14 mouse cellular contexts compared by ENCODE assay signal in genomic region chr4:3228476-3228875, GRCm38 (mm10). TPM values are rescaled to one million over a fixed set of nuclear protein-coding genes. Genes with fewer than 3 reads are reported as not detected.
DNase-seq lines count a peak whose midpoint lies in the region; ATAC-seq and TF ChIP-seq lines count a peak whose summit lies in the region.
"Had no signal": no experiment of that assay in that cellular context is flagged by ENCODE, and none has a peak within 500 bp of the region (broad histone marks: within the 10 kb centered on the region; RNA-seq: fewer than 3 reads in every experiment).

No protein-coding gene starts in this region.

- no peak overlapping the region for H3K9ac ChIP-seq in hindbrain, embryonic 13.5 days
- no peak overlapping the region for H3K9ac ChIP-seq in hindbrain, embryonic 15.5 days
- H3K9ac ChIP-seq in midbrain, embryonic 13.5 days (replicated peaks) = no peak overlapping the region

- no peak for DNase-seq in hindbrain, embryonic 10.5 days (ENCODE audit: low spot score)
- peak; percentile 9 for DNase-seq in embryonic facial prominence, embryonic 10.5 days (ENCODE audit: low spot score)
- no peak for DNase-seq in ovary, adult 18-20 months (ENCODE audit: low spot score)
- DNase-seq in thymus, adult 2 months = no peak
- no peak for DNase-seq in cerebellum, postnatal 25 days
- DNase-seq: cerebellum, adult 18-20 months; heart, postnatal 14 days; lung, postnatal 10 days had no signal

- no peak overlapping the region for H3K4me2 ChIP-seq in hindbrain, embryonic 13.5 days
- no peak overlapping the region for H3K4me2 ChIP-seq in hindbrain, embryonic 15.5 days
- H3K4me2 ChIP-seq in midbrain, embryonic 13.5 days (replicated peaks) = no peak overlapping the region

- H3K9me3 ChIP-seq in hindbrain, embryonic 13.5 days = peaks cover 49% of the 10 kb centered on the region
- peaks cover 70% of the 10 kb centered on the region for H3K9me3 ChIP-seq in hindbrain, embryonic 10.5 days
- H3K9me3 ChIP-seq in embryonic facial prominence, embryonic 10.5 days = peaks cover 57% of the 10 kb centered on the region
- peaks cover 42% of the 10 kb centered on the region for H3K9me3 ChIP-seq in hindbrain, embryonic 15.5 days
- H3K9me3 ChIP-seq in midbrain, embryonic 13.5 days = peaks cover 26% of the 10 kb centered on the region

- TF ChIP-seq CTCF in thymus, adult 2 months (IDR thresholded peaks at IDR 0.05; ENCODE audit: borderline replicate concordance, control insufficient read depth, extremely low read depth, insufficient read depth, low read length, poor library complexity) = no peak

- ATAC-seq in hindbrain, embryonic 13.5 days (ENCODE audit: low FRiP score) = peak; percentile 36; the same call in 1 of the 2 replicates
- ATAC-seq in hindbrain, embryonic 15.5 days (ENCODE audit: low FRiP score, low read depth) = peak; percentile 20; the same call in 1 of the 2 replicates
- ATAC-seq in midbrain, embryonic 13.5 days = peak; percentile 41

- H3K27ac ChIP-seq in hindbrain, embryonic 13.5 days = no peak overlapping the region
- no peak overlapping the region for H3K27ac ChIP-seq in hindbrain, embryonic 10.5 days
- H3K27ac ChIP-seq in embryonic facial prominence, embryonic 10.5 days (replicated peaks) = no peak overlapping the region
- H3K27ac ChIP-seq in hindbrain, embryonic 15.5 days (replicated peaks) = no peak overlapping the region
- H3K27ac ChIP-seq in midbrain, embryonic 13.5 days = no peak overlapping the region
- no peak overlapping the region for H3K27ac ChIP-seq in thymus, adult 2 months (ENCODE audit: control insufficient read depth, insufficient read depth, low read length)
- H3K27ac ChIP-seq: forebrain, embryonic 10.5 days had no signal

- WGBS in hindbrain, embryonic 13.5 days = 66% methylated on average over 4 of the region's 4 CpGs
- WGBS in hindbrain, embryonic 10.5 days = 66% methylated on average over 4 of the region's 4 CpGs
- 68% methylated on average over 4 of the region's 4 CpGs for WGBS in embryonic facial prominence, embryonic 10.5 days
- 66% methylated on average over 4 of the region's 4 CpGs for WGBS in hindbrain, embryonic 15.5 days
- WGBS in midbrain, embryonic 13.5 days = 65% methylated on average over 4 of the region's 4 CpGs
- 76% methylated on average over 4 of the region's 4 CpGs for WGBS in thymus, adult 2 months

- H3K4me1 ChIP-seq in hindbrain, embryonic 13.5 days (replicated peaks) = peaks cover 3% of the 10 kb centered on the region; the same call in 1 of the 2 replicates
- H3K4me1 ChIP-seq in hindbrain, embryonic 10.5 days (replicated peaks) = peaks cover 7% of the 10 kb centered on the region
- peaks cover 5% of the 10 kb centered on the region; the same call in 1 of the 2 replicates for H3K4me1 ChIP-seq in embryonic facial prominence, embryonic 10.5 days
- H3K4me1 ChIP-seq in hindbrain, embryonic 15.5 days (replicated peaks) = 0 out of 2 replicates have a peak, but pooled peaks cover 2% of the 10 kb centered on the region
- H3K4me1 ChIP-seq in midbrain, embryonic 13.5 days (replicated peaks) = no peaks in the 10 kb centered on the region
- H3K4me1 ChIP-seq in thymus, adult 2 months (replicated peaks; ENCODE audit: control insufficient read depth, insufficient read depth, low read length) = no peaks in the 10 kb centered on the region

- no peaks in the 10 kb centered on the region for H3K36me3 ChIP-seq in hindbrain, embryonic 13.5 days
- H3K36me3 ChIP-seq in hindbrain, embryonic 10.5 days = no peaks in the 10 kb centered on the region
- H3K36me3 ChIP-seq in embryonic facial prominence, embryonic 10.5 days (replicated peaks) = no peaks in the 10 kb centered on the region
- H3K36me3 ChIP-seq in hindbrain, embryonic 15.5 days = no peaks in the 10 kb centered on the region
- H3K36me3 ChIP-seq in midbrain, embryonic 13.5 days = no peaks in the 10 kb centered on the region
- no peaks in the 10 kb centered on the region for H3K36me3 ChIP-seq in thymus, adult 2 months (ENCODE audit: control insufficient read depth, insufficient read depth, low read length)
- H3K36me3 ChIP-seq: forebrain, embryonic 10.5 days had no signal

- no peak for TF ChIP-seq POLR2A in thymus, adult 2 months (IDR thresholded peaks at IDR 0.05; ENCODE audit: control insufficient read depth, extremely low read depth, insufficient read depth, low read length, poor library complexity)

- no peaks in the 10 kb centered on the region for H3K27me3 ChIP-seq in hindbrain, embryonic 13.5 days
- H3K27me3 ChIP-seq in hindbrain, embryonic 10.5 days (ENCODE audit: insufficient read depth, poor library complexity, severe bottlenecking) = peaks cover 8% of the 10 kb centered on the region; the same call in 1 of the 2 replicates
- peaks cover 8% of the 10 kb centered on the region for H3K27me3 ChIP-seq in embryonic facial prominence, embryonic 10.5 days (replicated peaks; ENCODE audit: low read depth, poor library complexity, severe bottlenecking)
- no peaks in the 10 kb centered on the region for H3K27me3 ChIP-seq in hindbrain, embryonic 15.5 days
- H3K27me3 ChIP-seq in midbrain, embryonic 13.5 days = 0 out of 2 replicates have a peak, but pooled peaks cover 2% of the 10 kb centered on the region
- H3K27me3 ChIP-seq in thymus, adult 2 months (ENCODE audit: control insufficient read depth, insufficient read depth, low read length) = no peaks in the 10 kb centered on the region

- H3K4me3 ChIP-seq in hindbrain, embryonic 13.5 days = no peak overlapping the region
- H3K4me3 ChIP-seq in hindbrain, embryonic 10.5 days = no peak overlapping the region
- no peak overlapping the region for H3K4me3 ChIP-seq in embryonic facial prominence, embryonic 10.5 days
- no peak overlapping the region for H3K4me3 ChIP-seq in hindbrain, embryonic 15.5 days
- H3K4me3 ChIP-seq in midbrain, embryonic 13.5 days (replicated peaks) = no peak overlapping the region
- H3K4me3 ChIP-seq in thymus, adult 2 months (ENCODE audit: control insufficient read depth, insufficient read depth, low read length) = no peak overlapping the region
- H3K4me3 ChIP-seq: forebrain, embryonic 10.5 days had no signal

RNA-seq across cellular contexts. Expression of gene Vmn1r3, which starts 43.3 kb away (rescaled TPM):
- not detected in 2 replicates for polyA plus RNA-seq in hindbrain, embryonic 13.5 days (2015; fragmentation: Nextera tagmentation; extraction: Ambion mirVana)
- not detected in 2 replicates for polyA plus RNA-seq in hindbrain, embryonic 10.5 days (2016; fragmentation: Nextera tagmentation; extraction: Ambion mirVana)
- not detected in 2 replicates for polyA plus RNA-seq in embryonic facial prominence, embryonic 10.5 days (2016; fragmentation: Nextera tagmentation; extraction: Ambion mirVana)
- not detected in 2 replicates for polyA plus RNA-seq in hindbrain, embryonic 15.5 days (2015; fragmentation: Nextera tagmentation; extraction: Ambion mirVana)
- not detected in 2 replicates for polyA plus RNA-seq in midbrain, embryonic 13.5 days (2015; fragmentation: Nextera tagmentation; extraction: Ambion mirVana)
- 0.09 TPM in 1 of 2 replicates, not detected in the other for polyA plus RNA-seq in thymus, adult 2 months (2012; rRNA removed)
- polyA plus RNA-seq: forebrain, embryonic 10.5 days; neural tube, embryonic 14.5 days; spleen, adult 2 months had no signal
